Mouse (Mus musculus) midbrain, embryonic 11.5 days (tissue): ENCODE results near the gene Fgf7. TPM values are rescaled to one million over a fixed set of nuclear protein-coding genes. Genes with fewer than 3 reads are reported as not detected.
A peak's percentile ranks its signal among the peaks of the same experiment; 100 is the strongest.

ENCODE experiments used
- ATAC-seq: fragments of 200-750 bp; cut with Nextera tagmentation; 2 replicates; pipeline ENCODE4 v1.8.0; 2017; ENCODE audit warnings: moderate TSS enrichment, moderate library complexity; ENCODE audit not compliant: low FRiP score
- DNase-seq: peaks from one replicate; pipeline ENCODE4 v3.0.0; 2015; ENCODE audit warnings: low spot score; ENCODE audit errors: missing footprints
- H3K27ac ChIP-seq: fragments of 300-500 bp; sonication (generic); 2 replicates; pipeline ENCODE4 v1.5.1; 2014; ENCODE audit warnings: low read depth, low read length
- H3K27me3 ChIP-seq: fragments of 300-500 bp; sonication (generic); 2 replicates; pipeline ENCODE4 v1.6.1; 2014; ENCODE audit warnings: mild to moderate bottlenecking, low read length, moderate library complexity, mixed read lengths; ENCODE audit not compliant: control insufficient read depth, insufficient read depth
- H3K36me3 ChIP-seq: fragments of 300-500 bp; sonication (generic); 2 replicates; pipeline ENCODE4 v1.6.1; 2014; ENCODE audit warnings: mild to moderate bottlenecking, low read length, moderate library complexity, mixed read lengths; ENCODE audit not compliant: control insufficient read depth, insufficient read depth
- H3K4me1 ChIP-seq: fragments of 300-500 bp; sonication (generic); 2 replicates; pipeline ENCODE4 v1.6.1; 2014; ENCODE audit warnings: low read length; ENCODE audit not compliant: control insufficient read depth, insufficient read depth
- H3K4me2 ChIP-seq: fragments of 300-500 bp; sonication (generic); 2 replicates; pipeline ENCODE4 v1.6.1; 2014; ENCODE audit warnings: mild to moderate bottlenecking, moderate library complexity
- H3K4me3 ChIP-seq: fragments of 300-500 bp; sonication (generic); 2 replicates; pipeline ENCODE4 v1.5.1; 2014; ENCODE audit warnings: low read depth, low read length
- H3K9ac ChIP-seq: fragments of 300-500 bp; sonication (generic); 2 replicates; pipeline ENCODE4 v1.6.1; 2014; ENCODE audit warnings: low read length
- H3K9me3 ChIP-seq: fragments of 300-500 bp; sonication (generic); 2 replicates; pipeline ENCODE4 v1.6.1; 2016; ENCODE audit warnings: low read length; ENCODE audit not compliant: control insufficient read depth
- WGBS: fragments of 180-500 bp; shearing (Covaris S2); extraction: QIAGEN DNeasy Blood & Tissue Kit; methylation state at CpG from one replicate; pipeline ENCODE4 v1.1.7; 2014; 5-methylcytosine and 5-hydroxymethylcytosine counted together
- polyA plus RNA-seq: library from polyadenylated mRNA; unstranded; fragments of >200 nt; fragmentation: Nextera tagmentation; extraction: Ambion mirVana; gene quantifications from 2 replicates; pipeline ENCODE4 v1.2.1, GENCODE M21; 2014

The Fgf7 gene
- polyA plus RNA-seq, 1 experiment from 2014 or later = 0.37 TPM

GRCm38 (mm10) chr2:126052749-126053557 lies 18.5 kb downstream of the Fgf7 start:
- Histone ChIP-seq H3K27ac (no peak overlapping the region), H3K4me2 (no peak overlapping the region), H3K4me3 (no peak overlapping the region), H3K4me1 (no peaks in the 10 kb centered on the region), H3K36me3 (no peaks in the 10 kb centered on the region), H3K9ac (no peak overlapping the region), H3K27me3 (no peaks in the 10 kb centered on the region), H3K9me3 (no peaks in the 10 kb centered on the region)
- WGBS = 50% methylated on average over 6 of the region's 6 CpGs
- ATAC-seq = peak; percentile 50
- peak; percentile 81 for DNase-seq

GRCm38 (mm10) chr2:126053657-126054056 lies 19.2 kb downstream of the Fgf7 start:
- Histone ChIP-seq H3K9me3 (no peaks in the 10 kb centered on the region), H3K4me1 (no peaks in the 10 kb centered on the region), H3K27ac (no peak overlapping the region), H3K9ac (no peak overlapping the region), H3K27me3 (no peaks in the 10 kb centered on the region), H3K4me2 (no peak overlapping the region), H3K36me3 (no peaks in the 10 kb centered on the region), H3K4me3 (no peak overlapping the region)
- ATAC-seq (no peak), DNase-seq (peak; percentile 39)
- WGBS = 75% methylated on average over 5 of the region's 5 CpGs

GRCm38 (mm10) chr2:126060595-126060994 lies 26.1 kb downstream of the Fgf7 start:
- Histone ChIP-seq H3K27me3 (no peaks in the 10 kb centered on the region), H3K9me3 (no peaks in the 10 kb centered on the region), H3K36me3 (no peaks in the 10 kb centered on the region), H3K9ac (no peak overlapping the region), H3K4me2 (no peak overlapping the region), H3K4me3 (no peak overlapping the region), H3K4me1 (no peaks in the 10 kb centered on the region), H3K27ac (no peak overlapping the region)
- 83% methylated on average over 4 of the region's 4 CpGs for WGBS
- ATAC-seq (no peak), DNase-seq (peak; percentile 8)

GRCm38 (mm10) chr2:126061037-126061773 lies 26.7 kb downstream of the Fgf7 start:
- no peak overlapping the region for H3K4me2 ChIP-seq
- no peak overlapping the region for H3K9ac ChIP-seq
- no peak overlapping the region for H3K4me3 ChIP-seq
- no peak for ATAC-seq
- WGBS = 87% methylated on average over 17 of the region's 17 CpGs
- DNase-seq = no peak
- no peaks in the 10 kb centered on the region for H3K9me3 ChIP-seq
- no peaks in the 10 kb centered on the region for H3K4me1 ChIP-seq
- H3K27ac ChIP-seq = no peak overlapping the region
- no peaks in the 10 kb centered on the region for H3K36me3 ChIP-seq
- H3K27me3 ChIP-seq = no peaks in the 10 kb centered on the region

GRCm38 (mm10) chr2:126062876-126063275 lies 28.4 kb downstream of the Fgf7 start:
- 88% methylated on average over 7 of the region's 7 CpGs for WGBS
- H3K9ac ChIP-seq = no peak overlapping the region
- H3K4me2 ChIP-seq = no peak overlapping the region
- H3K4me3 ChIP-seq = no peak overlapping the region
- no peaks in the 10 kb centered on the region for H3K9me3 ChIP-seq
- H3K27ac ChIP-seq = no peak overlapping the region
- no peaks in the 10 kb centered on the region for H3K4me1 ChIP-seq
- no peak for ATAC-seq
- H3K36me3 ChIP-seq = no peaks in the 10 kb centered on the region
- DNase-seq = no peak
- no peaks in the 10 kb centered on the region for H3K27me3 ChIP-seq

- DNase-seq = no peak
- H3K27ac ChIP-seq = no peak overlapping the region
- ATAC-seq = no peak
- no peak overlapping the region for H3K4me2 ChIP-seq
- H3K36me3 ChIP-seq = no peaks in the 10 kb centered on the region
- H3K9ac ChIP-seq = no peak overlapping the region
- WGBS = 51% methylated on average over 2 of the region's 2 CpGs
- no peak overlapping the region for H3K4me3 ChIP-seq
- H3K27me3 ChIP-seq = no peaks in the 10 kb centered on the region
- H3K4me1 ChIP-seq = no peaks in the 10 kb centered on the region
- no peaks in the 10 kb centered on the region for H3K9me3 ChIP-seq
These were observed 30.4 kb downstream of the Fgf7 start for GRCm38 (mm10) chr2:126064814-126065213.

GRCm38 (mm10) chr2:126065303-126065856 lies 30.9 kb downstream of the Fgf7 start:
- ATAC-seq (no peak), DNase-seq (no peak)
- Histone ChIP-seq H3K36me3 (no peaks in the 10 kb centered on the region), H3K27me3 (no peaks in the 10 kb centered on the region), H3K4me1 (no peaks in the 10 kb centered on the region), H3K9ac (no peak overlapping the region), H3K9me3 (no peaks in the 10 kb centered on the region), H3K4me2 (no peak overlapping the region), H3K27ac (no peak overlapping the region), H3K4me3 (no peak overlapping the region)
- WGBS = 89% methylated on average over 3 of the region's 3 CpGs

GRCm38 (mm10) chr2:126069740-126070139 lies 35.3 kb downstream of the Fgf7 start:
- Histone ChIP-seq H3K9me3 (no peaks in the 10 kb centered on the region), H3K27ac (no peak overlapping the region), H3K4me1 (no peaks in the 10 kb centered on the region), H3K36me3 (no peaks in the 10 kb centered on the region), H3K9ac (no peak overlapping the region), H3K4me2 (no peak overlapping the region), H3K4me3 (no peak overlapping the region), H3K27me3 (no peaks in the 10 kb centered on the region)
- WGBS = 88% methylated on average over 1 of the region's 1 CpGs
- no peak for ATAC-seq
- DNase-seq = no peak

- DNase-seq = no peak
- Histone ChIP-seq H3K4me1 (no peaks in the 10 kb centered on the region), H3K9ac (no peak overlapping the region), H3K27me3 (no peaks in the 10 kb centered on the region), H3K27ac (no peak overlapping the region), H3K4me3 (no peak overlapping the region), H3K4me2 (no peak overlapping the region), H3K9me3 (no peaks in the 10 kb centered on the region), H3K36me3 (no peaks in the 10 kb centered on the region)
- WGBS = 87% methylated on average over 4 of the region's 4 CpGs
- ATAC-seq = no peak
These were observed 39.3 kb downstream of the Fgf7 start for GRCm38 (mm10) chr2:126073744-126074143.
